Mouse (Mus musculus) thymus, postnatal 10 days (tissue): ENCODE measurements around the gene Trio.
A peak's percentile ranks its signal among the peaks of the same experiment; 100 is the strongest.

Source experiments
- DNase-seq, 2 experiments: peaks; one replicate each; pipeline ENCODE4 v3.0.0; 2021; ENCODE audit warnings: low spot score in 2 of 2

The Trio gene

GRCm38 (mm10) chr15:28037651-28038050, 12.0 kb upstream of the Trio start:
- no peak for DNase-seq

GRCm38 (mm10) chr15:28035601-28036000, 10.0 kb upstream of the Trio start:
- no peak for DNase-seq

DNA sequence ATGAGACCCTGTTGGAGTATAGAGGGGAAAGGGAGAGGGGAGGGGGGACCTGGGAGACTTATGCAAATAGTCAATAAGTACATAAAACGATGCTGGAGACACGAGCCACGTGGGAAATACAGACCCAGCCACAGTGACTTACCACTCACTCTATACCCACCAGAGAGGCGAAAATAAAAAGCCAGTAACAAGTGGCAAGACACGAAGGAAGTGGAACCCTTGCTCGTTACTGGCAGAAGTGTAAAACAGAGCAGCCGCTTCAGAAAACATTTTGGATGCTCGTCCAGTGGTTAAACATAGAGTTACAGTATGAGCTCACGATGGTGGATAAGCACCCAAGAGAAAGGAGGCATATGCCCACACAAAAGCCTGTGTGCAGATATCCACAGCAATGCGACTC, 9.0 kb upstream of the Trio start:
- no peak for DNase-seq

- no peak for DNase-seq
These were observed 3.7 kb upstream of the Trio start for GRCm38 (mm10) chr15:28029371-28029770.

DNA sequence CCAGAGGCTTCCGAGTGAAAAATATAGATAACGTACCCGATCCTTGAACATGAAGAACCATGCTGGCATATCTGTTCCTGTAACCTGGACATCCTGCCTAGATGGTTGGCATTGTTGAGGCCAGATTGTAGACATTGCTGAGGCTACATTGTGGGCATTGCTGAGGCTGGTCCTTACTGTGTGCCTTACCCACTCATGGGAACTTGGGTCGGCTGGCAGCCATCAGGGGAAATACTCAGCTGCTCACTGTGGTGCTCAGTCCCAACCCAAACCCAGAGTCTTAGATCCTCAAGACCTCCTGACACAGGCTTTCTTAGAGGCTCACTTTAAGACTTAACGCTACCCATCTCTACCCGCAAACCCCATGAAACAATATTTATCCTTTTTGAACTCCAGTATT, 2.9 kb upstream of the Trio start:
- no peak for DNase-seq

DNA sequence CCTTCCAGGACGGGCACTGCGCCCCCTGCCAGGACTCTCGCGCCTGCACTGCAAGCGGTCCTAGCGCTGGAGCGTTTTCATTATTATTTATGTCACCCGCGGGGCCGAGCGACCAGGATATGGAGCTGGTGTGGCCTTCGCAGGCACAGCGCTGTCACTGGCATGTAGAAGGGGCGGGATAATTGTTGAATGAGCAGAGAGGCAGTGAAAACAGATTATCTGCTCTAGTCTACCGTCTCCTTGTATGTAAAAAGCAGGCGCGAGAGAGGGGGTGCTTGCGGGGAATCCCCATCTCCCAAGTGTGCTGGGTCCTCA, 476 bp upstream of the Trio start:
- no peak for DNase-seq

DNA sequence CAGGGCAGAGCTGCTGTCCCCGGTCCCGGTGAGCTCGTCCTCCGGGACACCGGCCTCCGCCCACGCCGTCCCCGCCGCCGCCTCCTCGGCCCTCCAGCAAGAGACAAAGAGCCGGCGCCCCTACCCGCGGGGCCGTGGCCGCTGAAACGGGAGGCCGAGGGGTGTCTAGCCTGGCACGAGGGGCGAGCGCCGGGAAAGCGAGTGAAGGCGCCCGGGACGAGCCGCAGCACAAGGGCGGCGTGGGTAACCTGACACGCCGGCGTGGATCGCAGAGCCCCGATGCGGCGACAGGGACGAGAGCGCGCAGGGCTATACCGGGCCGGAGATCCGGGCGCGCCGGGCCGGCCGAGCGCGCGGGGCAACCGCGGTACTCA, 696 bp downstream of the Trio start:
- DNase-seq = peak; percentile 7 to 26

- peak; percentile 21 to 26 for DNase-seq
These were observed 1.4 kb downstream of the Trio start for GRCm38 (mm10) chr15:28024031-28024964.

- no peak for DNase-seq
These were observed 3.9 kb downstream of the Trio start for GRCm38 (mm10) chr15:28021591-28022209.

DNA sequence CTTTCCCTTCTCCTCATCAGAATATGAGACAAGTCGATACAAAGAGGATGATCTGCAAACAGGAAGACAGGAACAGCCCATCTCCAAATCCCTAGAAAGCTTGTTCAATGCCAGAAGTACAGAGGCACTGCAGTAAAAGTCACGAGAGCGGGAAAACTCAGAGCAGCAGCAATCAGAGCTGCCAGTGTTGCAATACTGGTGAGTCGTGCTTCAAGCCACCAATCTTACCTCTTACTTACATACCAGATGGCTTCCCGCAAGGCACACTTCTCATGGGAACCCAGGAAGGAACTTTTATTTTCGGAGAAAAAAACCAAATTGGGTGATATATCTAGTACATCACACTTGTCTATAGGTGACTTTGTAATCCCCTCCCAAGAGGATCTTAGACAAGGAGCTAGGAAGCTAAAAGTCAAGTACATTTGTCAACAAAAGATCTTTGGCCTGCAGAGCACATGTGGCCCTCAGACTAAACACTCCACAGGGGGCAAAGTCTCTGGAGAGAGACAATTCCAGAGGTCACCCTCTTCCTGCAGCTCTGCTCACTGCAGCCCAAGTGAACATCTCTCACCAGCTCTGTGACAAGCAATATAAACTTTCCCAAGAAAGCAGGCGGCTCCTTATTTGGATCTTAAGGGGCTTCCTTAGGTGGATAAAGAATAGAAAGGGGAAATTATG, 6.1 kb downstream of the Trio start:
- DNase-seq = no peak

DNA sequence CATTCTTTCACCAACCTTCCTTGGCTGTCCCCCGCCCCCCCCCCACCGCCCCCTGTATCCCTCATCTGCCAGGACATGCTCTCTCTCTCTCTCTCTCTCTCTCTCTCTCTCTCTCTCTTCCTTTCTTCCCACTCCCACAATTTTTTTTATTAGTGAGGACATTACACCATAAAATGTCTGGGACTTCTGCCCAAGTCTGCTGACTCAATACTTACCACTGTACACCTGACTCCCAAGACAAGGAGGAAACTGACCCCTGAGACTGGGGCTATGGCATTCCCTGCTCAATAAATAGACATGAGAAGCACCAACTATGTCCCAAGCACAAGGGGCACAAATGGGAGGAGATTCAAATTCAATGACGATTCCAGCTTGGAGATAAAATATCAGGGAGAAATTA, 18.1 kb downstream of the Trio start:
- no peak for DNase-seq

GRCm38 (mm10) chr15:28004192-28004767, 21.4 kb downstream of the Trio start:
- DNase-seq = no peak

DNA sequence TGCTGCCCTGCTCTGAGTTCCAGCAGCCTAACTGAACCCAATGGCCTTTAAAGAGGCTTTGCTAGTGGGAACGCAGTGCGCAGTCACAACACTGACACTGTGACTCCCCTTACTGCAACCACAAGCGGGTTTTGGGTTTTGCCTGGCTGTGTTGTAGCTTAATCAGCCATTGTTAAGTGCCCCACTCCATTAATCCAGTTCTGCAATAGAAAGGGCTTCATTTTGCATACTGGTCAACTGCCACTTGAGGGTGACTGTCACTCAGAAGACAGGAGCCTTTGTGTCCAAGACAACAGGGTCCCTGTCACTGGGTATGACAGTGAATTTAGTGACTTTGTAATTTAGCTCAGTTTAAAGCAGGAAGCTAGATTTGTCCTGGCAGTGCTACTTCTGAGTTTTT, 23.1 kb downstream of the Trio start:
- no peak for DNase-seq

GRCm38 (mm10) chr15:28001299-28001698, 24.3 kb downstream of the Trio start:
- no peak for DNase-seq

GRCm38 (mm10) chr15:27998621-27999359, 26.9 kb downstream of the Trio start:
- DNase-seq = no peak

DNA sequence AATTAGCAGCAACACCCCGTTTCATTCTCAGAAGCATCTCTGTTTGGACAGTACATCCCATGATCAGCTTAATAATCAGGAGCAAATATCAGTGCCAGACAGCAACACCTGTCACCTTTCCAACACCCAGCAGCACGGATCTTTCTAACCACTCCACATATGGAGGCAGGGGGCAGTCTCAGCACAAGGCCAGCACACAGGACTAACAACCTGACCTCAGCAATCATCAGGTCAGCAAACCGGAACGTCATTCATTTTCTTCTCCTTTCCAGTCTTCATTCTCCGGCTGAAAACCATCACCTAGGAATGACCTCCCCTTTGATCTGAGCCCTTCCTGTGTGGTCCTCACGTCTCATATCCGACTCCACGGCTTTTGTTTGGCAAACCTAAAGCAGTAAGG, 27.7 kb downstream of the Trio start:
- no peak for DNase-seq

GRCm38 (mm10) chr15:27997391-27997841, 28.2 kb downstream of the Trio start:
- DNase-seq = no peak

GRCm38 (mm10) chr15:27996750-27997149, 28.9 kb downstream of the Trio start:
- no peak for DNase-seq

DNA sequence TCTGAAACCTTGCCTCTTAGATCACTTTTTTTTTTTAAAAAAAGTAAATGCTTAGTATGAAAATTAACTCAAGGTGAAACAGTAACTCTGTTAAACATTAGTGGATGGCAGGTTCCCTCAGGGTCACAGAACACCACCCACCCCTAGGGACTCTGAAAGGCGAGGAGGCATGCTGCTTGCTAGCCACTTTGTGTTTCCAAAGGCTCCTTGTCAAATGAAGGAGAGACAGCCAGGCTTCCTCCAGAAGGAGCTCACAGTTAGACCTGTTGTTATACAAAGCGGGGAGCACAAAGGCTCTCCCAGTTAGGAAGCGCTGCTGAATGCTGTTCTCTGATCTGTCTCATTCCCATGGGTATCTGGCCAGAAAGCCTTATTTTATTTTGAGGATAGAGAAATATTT, 30.2 kb downstream of the Trio start:
- DNase-seq = no peak

GRCm38 (mm10) chr15:27994870-27995269, 30.8 kb downstream of the Trio start:
- DNase-seq = no peak

- DNase-seq = no peak
These were observed 32.1 kb downstream of the Trio start for GRCm38 (mm10) chr15:27993528-27993927.

GRCm38 (mm10) chr15:27992596-27992995, 33.1 kb downstream of the Trio start:
- DNase-seq = no peak
